Mouse (Mus musculus): ENCODE results near the gene Prss8.

DNA sequence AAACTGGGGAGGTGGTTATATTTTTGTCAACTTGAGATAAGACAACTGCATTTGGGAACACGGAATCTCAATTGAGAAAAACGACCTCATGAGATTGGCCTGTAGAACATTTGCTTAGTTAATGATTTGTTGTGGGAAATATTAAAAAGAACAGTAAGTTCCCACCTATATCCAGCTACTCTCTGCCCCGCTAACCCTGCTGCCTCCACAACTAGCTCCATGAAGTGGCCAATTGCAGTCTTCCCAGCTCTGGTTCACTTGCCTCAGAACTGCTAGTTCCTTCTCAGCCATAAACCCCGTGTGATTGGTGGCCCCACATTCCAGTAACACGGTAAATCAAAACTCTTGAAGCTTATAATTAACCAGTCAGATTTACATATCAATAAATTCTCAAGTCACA, 29.5 kb upstream of the Prss8 start:
- no peak for TF ChIP-seq CTCF (IDR thresholded peaks at IDR 0.05; ENCODE audit: control insufficient read depth, insufficient read depth, insufficient replicate concordance, low read depth, low read length)
- no peak for TF ChIP-seq POLR2A (IDR thresholded peaks at IDR 0.05; ENCODE audit: control insufficient read depth, low read depth, low read length)
